Mouse (Mus musculus) CH12.LX (cell line): Measurements from ENCODE around the gene Timp2. TPM values are rescaled to one million over a fixed set of nuclear protein-coding genes. Genes with fewer than 3 reads are reported as not detected.
A peak's percentile ranks its signal among the peaks of the same experiment; 100 is the strongest.

ENCODE experiments used
- DNase-seq: peaks from one replicate; pipeline ENCODE4 v3.0.0-alpha.2; 2013; ENCODE audit errors: extremely low read depth
- H3K27ac ChIP-seq: 2 replicates; pipeline ENCODE4 v1.5.1; 2012; ENCODE audit warnings: low read depth, mild to moderate bottlenecking, control low read depth, moderate library complexity; ENCODE audit not compliant: insufficient read depth
- H3K27me3 ChIP-seq: replicated peaks from 2 replicates; pipeline ENCODE3; 2012; ENCODE audit warnings: inconsistent platforms
- H3K36me3 ChIP-seq, 2 experiments: replicated peaks in 1 of 2; 2 replicates each; pipeline versions ENCODE3 to v1.6.1; 2012; ENCODE audit warnings: inconsistent platforms in 1 of 2, low read length in 1 of 2, mild to moderate bottlenecking in 1 of 2, mixed read lengths in 1 of 2, moderate library complexity in 1 of 2; ENCODE audit not compliant: control insufficient read depth in 1 of 2, insufficient read depth in 1 of 2
- H3K4me1 ChIP-seq, 2 experiments: 2 replicates each; pipeline ENCODE4 v1.6.1; 2012; ENCODE audit warnings: inconsistent platforms in 1 of 2, moderate library complexity in 1 of 2; ENCODE audit not compliant: insufficient read depth in 2 of 2, control insufficient read depth in 1 of 2
- H3K4me2 ChIP-seq: 2 replicates; pipeline ENCODE4 v1.6.1; 2012; ENCODE audit warnings: low read depth, mild to moderate bottlenecking, control low read depth; ENCODE audit not compliant: poor library complexity, insufficient read depth, severe bottlenecking
- H3K4me3 ChIP-seq, 3 experiments: fragments of 150-350 bp in 1 of 3; sonication (generic) in 1 of 3; replicated peaks in 1 of 3; 2 replicates each; pipeline versions ENCODE3 to v1.5.1; 2011 to 2012; ENCODE audit warnings: low read depth in 2 of 3, low read length in 2 of 3, mild to moderate bottlenecking in 2 of 3, moderate library complexity in 2 of 3, control low read depth in 1 of 3, improper control_type of control experiment in 1 of 3, inconsistent platforms in 1 of 3, mixed read lengths in 1 of 3; ENCODE audit not compliant: poor library complexity in 1 of 3
- H3K79me2 ChIP-seq: replicated peaks from 2 replicates; pipeline ENCODE4 v1.6.1; 2012; ENCODE audit warnings: mild to moderate bottlenecking, moderate library complexity; ENCODE audit not compliant: control insufficient read depth, poor library complexity, insufficient read depth, severe bottlenecking; ENCODE audit errors: extremely low read depth
- H3K9ac ChIP-seq: 2 replicates; pipeline ENCODE4 v1.6.1; 2012; ENCODE audit warnings: low read depth, mild to moderate bottlenecking, control low read depth, moderate library complexity; ENCODE audit not compliant: insufficient read depth
- H3K9me3 ChIP-seq: replicated peaks from 2 replicates; pipeline ENCODE3; 2012; ENCODE audit warnings: low read length, inconsistent platforms, mixed read lengths
- BHLHE40 ChIP-seq: IDR thresholded peaks from 2 replicates; pipeline ENCODE4 v1.6.1; 2011; ENCODE audit warnings: mild to moderate bottlenecking, low read depth, low read length, improper control_type of control experiment
- CHD2 ChIP-seq: IDR thresholded peaks from 2 replicates; pipeline ENCODE4 v1.6.1; 2011; ENCODE audit warnings: low read length, improper control_type of control experiment
- E2F4 ChIP-seq: IDR thresholded peaks from 2 replicates; pipeline ENCODE4 v1.6.1; 2011; ENCODE audit warnings: low read depth, low read length, improper control_type of control experiment; ENCODE audit not compliant: insufficient replicate concordance
- ELF1 ChIP-seq: IDR thresholded peaks from 2 replicates; pipeline ENCODE4 v1.6.1; 2014; ENCODE audit warnings: low read depth, mild to moderate bottlenecking, inconsistent platforms, low read length, improper control_type of control experiment
- EP300 ChIP-seq: IDR thresholded peaks from 2 replicates; pipeline ENCODE4 v1.6.1; 2011; ENCODE audit warnings: low read length, improper control_type of control experiment
- ETS1 ChIP-seq: conservative IDR thresholded peaks from 2 replicates; pipeline ENCODE4 v1.6.1; 2012; ENCODE audit warnings: low read depth, mild to moderate bottlenecking, inconsistent platforms, low read length, improper control_type of control experiment, moderate library complexity
- GABPA ChIP-seq: IDR thresholded peaks from 2 replicates; pipeline ENCODE4 v1.6.1; 2012; ENCODE audit warnings: low read depth, low read length, improper control_type of control experiment, inconsistent platforms; ENCODE audit not compliant: insufficient replicate concordance
- IRF4 ChIP-seq: IDR thresholded peaks from 2 replicates; pipeline ENCODE4 v1.6.1; 2014; ENCODE audit warnings: low read depth, mild to moderate bottlenecking, inconsistent platforms, low read length, improper control_type of control experiment
- JUN ChIP-seq: IDR thresholded peaks from 2 replicates; pipeline ENCODE4 v1.6.1; 2011; ENCODE audit warnings: low read depth, mild to moderate bottlenecking, low read length, improper control_type of control experiment, moderate library complexity; ENCODE audit not compliant: insufficient read depth
- MEF2A ChIP-seq: IDR thresholded peaks from 2 replicates; pipeline ENCODE4 v1.6.1; 2014; ENCODE audit warnings: low read depth, mild to moderate bottlenecking, inconsistent platforms, low read length, improper control_type of control experiment, borderline replicate concordance
- MXI1 ChIP-seq: IDR thresholded peaks from 2 replicates; pipeline ENCODE4 v1.6.1; 2011; ENCODE audit warnings: mild to moderate bottlenecking, low read depth, low read length, improper control_type of control experiment
- NELFE ChIP-seq: IDR thresholded peaks from 2 replicates; pipeline ENCODE4 v1.6.1; 2011; ENCODE audit warnings: low read depth, low read length, improper control_type of control experiment
- POLR2A ChIP-seq: IDR thresholded peaks from 2 replicates; pipeline ENCODE4 v1.6.1; 2011; ENCODE audit warnings: low read depth, mild to moderate bottlenecking, improper control_type of control experiment, low read length
- POLR2AphosphoS2 ChIP-seq: IDR thresholded peaks from 2 replicates; pipeline ENCODE4 v1.6.1; 2011; ENCODE audit warnings: low read depth, low read length, improper control_type of control experiment
- SMC3 ChIP-seq: IDR thresholded peaks from 2 replicates; pipeline ENCODE4 v1.6.1; 2011; ENCODE audit warnings: low read depth, low read length, improper control_type of control experiment
- TCF12 ChIP-seq: IDR thresholded peaks from 2 replicates; pipeline ENCODE4 v1.6.1; 2014; ENCODE audit warnings: low read depth, mild to moderate bottlenecking, inconsistent platforms, low read length, improper control_type of control experiment
- UBTF ChIP-seq: IDR thresholded peaks from 2 replicates; pipeline ENCODE4 v1.6.1; 2012; ENCODE audit warnings: low read depth, mild to moderate bottlenecking, inconsistent platforms, low read length, improper control_type of control experiment, moderate library complexity
- ZKSCAN1 ChIP-seq: IDR thresholded peaks from 2 replicates; pipeline ENCODE4 v1.6.1; 2012; ENCODE audit warnings: low read depth, inconsistent platforms, low read length, improper control_type of control experiment, borderline replicate concordance
- ZMIZ1 ChIP-seq: IDR thresholded peaks from 2 replicates; pipeline ENCODE4 v1.6.1; 2012; ENCODE audit warnings: low read depth, mild to moderate bottlenecking, inconsistent platforms, low read length, improper control_type of control experiment
- dilution Hi-C: fragments of 300-500 bp; cut with MboI; formaldehyde crosslinking; loops from 2 replicates; pipeline ENCODE4 v1.14.3; 2020; ENCODE audit warnings: low sequenced_read_pairs; ENCODE audit not compliant: extremely low pct_unique_long_range_greater_than_20kb, extremely low pct_ligation_motif_present
- in situ Hi-C: fragments of 300-500 bp; cut with MboI; formaldehyde crosslinking; loops from 3 replicates; pipeline ENCODE4 v1.14.3; 2019; ENCODE audit warnings: low sequenced_read_pairs, low pct_ligation_motif_present, low pct_unique_long_range_greater_than_20kb, mixed read lengths
- polyA plus RNA-seq: library from polyadenylated mRNA; unstranded; fragments of >175 nt; gene quantifications from 2 replicates; pipeline ENCODE4 v1.2.1, GENCODE M21; 2012; ENCODE audit warnings: low read depth; ENCODE audit not compliant: insufficient read length
- total RNA-seq, 2 experiments: library from RNA; depleted of rRNA; stranded (reverse); fragments of 300-350 nt in 1 of 2; fragments of >200 nt in 1 of 2; gene quantifications; 2 replicates each; pipeline ENCODE4 v1.2.3; 2012 to 2014

The Timp2 gene
- total and polyA plus RNA-seq, 3 experiments: 0.34 TPM; not detected in 2

DNA sequence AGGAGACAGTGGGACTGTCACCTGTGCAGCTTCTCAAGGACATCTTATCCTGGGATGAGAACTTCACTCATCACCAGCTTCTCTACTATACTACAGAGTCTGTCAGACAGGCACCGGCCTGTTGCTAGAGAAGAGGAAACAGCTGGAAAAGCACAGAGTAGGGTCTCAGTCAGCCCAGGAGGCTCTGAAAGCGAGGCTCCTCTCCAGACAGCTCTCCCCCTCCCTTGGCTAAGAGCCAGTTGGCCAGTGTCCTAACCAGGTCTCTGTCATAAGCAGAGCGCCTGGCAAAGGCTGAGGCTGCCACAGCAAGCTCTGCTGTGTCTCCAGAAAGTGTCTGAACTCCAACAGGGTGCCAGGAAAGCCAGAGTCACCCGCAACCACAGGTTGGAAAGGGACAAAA lies 9.8 kb downstream of the Timp2 start:
- no peak overlapping the region for H3K4me2 ChIP-seq
- H3K79me2 ChIP-seq: no peaks in the 10 kb centered on the region
- TF ChIP-seq UBTF (no peak), SMC3 (no peak), TCF12 (no peak), NELFE (no peak), E2F4 (no peak), POLR2A (no peak)
- DNase-seq: no peak
- no peak overlapping the region for H3K9ac ChIP-seq
- no peak overlapping the region for H3K27ac ChIP-seq
- peaks cover under 1% of the 10 kb centered on the region for H3K27me3 ChIP-seq
- in situ Hi-C loops (no loop called here), dilution Hi-C loops (no loop called here)
- no peak overlapping the region for H3K4me3 ChIP-seq
- H3K36me3 ChIP-seq: no peaks in the 10 kb centered on the region
- H3K9me3 ChIP-seq: no peaks in the 10 kb centered on the region
- peaks cover 31 to 70% of the 10 kb centered on the region in 2 experiments for H3K4me1 ChIP-seq

DNA sequence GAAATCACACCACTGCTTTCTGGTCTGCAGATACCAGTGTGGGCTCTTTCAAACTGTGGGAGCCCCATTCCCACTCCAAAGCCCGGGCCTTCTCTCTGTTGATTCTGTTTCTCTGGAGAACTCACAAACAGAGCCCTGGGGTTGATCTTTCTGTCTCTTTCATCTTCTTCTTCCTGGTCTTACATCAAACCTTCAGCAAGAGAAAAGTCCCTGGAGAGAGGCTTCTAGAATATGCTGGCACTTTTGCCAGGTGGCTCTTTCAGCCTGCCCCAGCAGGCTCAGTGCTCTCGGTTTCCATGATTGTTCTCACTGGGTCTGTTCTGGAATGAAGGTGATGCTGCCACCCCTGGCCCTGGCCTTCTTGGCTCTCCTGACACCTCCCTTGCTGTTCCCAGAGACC lies 11.9 kb downstream of the Timp2 start:
- Histone ChIP-seq H3K36me3 (no peaks in the 10 kb centered on the region), H3K9me3 (no peaks in the 10 kb centered on the region), H3K9ac (no peak overlapping the region), H3K4me3 (no peak overlapping the region), H3K4me1 (peaks cover 24 to 57% of the 10 kb centered on the region in 2 experiments)
- dilution Hi-C loops: no loop called here
- peak; percentile 20 for DNase-seq
- TF ChIP-seq JUN (no peak), ELF1 (no peak), MEF2A (no peak), GABPA (no peak), TCF12 (peak; percentile 29; the same call in 1 of the 2 replicates), POLR2AphosphoS2 (no peak), MXI1 (no peak), ZMIZ1 (no peak), ETS1 (no peak), CHD2 (peak; percentile 23; the same call in 1 of the 2 replicates), BHLHE40 (no peak), EP300 (peak; percentile 51), ZKSCAN1 (no peak), E2F4 (no peak), IRF4 (peak; percentile 40; the same call in 1 of the 2 replicates)
- TF ChIP-seq, all 38 proteins: peak for 4
- Histone ChIP-seq H3K27ac (no peak overlapping the region), H3K4me2 (no peak overlapping the region), H3K27me3 (peaks cover 16% of the 10 kb centered on the region), H3K79me2 (no peaks in the 10 kb centered on the region)
- in situ Hi-C loops: no loop called here
